Mouse (Mus musculus): ENCODE results near the gene Rgs16.

- TF ChIP-seq CTCF (IDR thresholded peaks at IDR 0.05; ENCODE audit: insufficient read depth, low read depth, low read length) (no peak), POLR2A (IDR thresholded peaks at IDR 0.05; ENCODE audit: insufficient read depth, low read depth, low read length) (no peak)
Observed at GRCm38 (mm10) chr1:153721565-153722310, 18.4 kb upstream of the Rgs16 start.
